Mouse (Mus musculus) urinary bladder, adult 18-20 months (tissue): ENCODE results near the gene F3.

Experiments used
- DNase-seq, 2 experiments: peaks; one replicate each; pipeline ENCODE4 v3.0.0; 2022; ENCODE audit warnings: low spot score in 2 of 2, mixed read lengths in 2 of 2

The F3 gene

DNA sequence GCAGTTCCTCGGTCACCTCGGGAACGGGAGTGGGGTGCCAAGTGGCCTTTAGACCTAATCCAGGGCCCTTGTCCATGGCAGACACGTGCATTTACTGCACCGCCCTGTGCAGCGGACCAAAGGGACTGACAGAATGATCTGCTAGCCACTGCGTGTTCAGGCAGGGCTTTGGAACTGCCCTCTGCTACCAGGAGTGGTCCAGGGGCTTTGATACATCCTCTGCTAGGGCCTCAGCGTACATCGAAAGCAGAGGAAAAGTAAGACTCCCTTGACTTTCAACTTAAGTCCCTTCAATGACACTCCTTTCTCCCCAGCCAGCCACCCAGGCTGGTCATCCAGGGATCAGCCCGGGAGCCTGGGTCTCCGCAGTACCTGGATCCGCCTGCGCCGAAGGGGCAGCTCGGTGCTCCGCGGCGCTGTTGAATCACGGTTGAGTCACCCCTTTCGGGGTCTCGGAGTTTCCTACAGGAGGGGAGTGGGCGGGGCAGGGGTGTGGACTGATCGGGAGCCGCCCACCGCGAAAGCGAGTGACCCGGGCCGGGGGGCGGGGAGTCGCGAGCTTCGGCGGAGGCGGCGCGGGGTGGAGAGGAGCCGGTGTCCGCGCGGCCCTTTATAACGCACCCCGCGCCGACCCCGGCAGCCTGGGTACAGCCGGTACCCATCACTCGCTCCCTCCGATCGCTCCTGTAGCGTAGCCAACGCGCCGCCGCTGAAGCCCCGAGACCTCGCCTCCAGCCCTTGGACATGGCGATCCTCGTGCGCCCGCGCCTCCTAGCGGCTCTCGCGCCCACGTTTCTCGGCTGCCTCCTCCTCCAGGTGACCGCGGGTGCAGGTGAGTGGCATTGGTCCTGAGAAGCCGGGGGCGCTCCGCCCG, at the start of gene F3:
F3 (plus strand) TSS at position 567 of the 874 bp plus-strand sequence.
- DNase-seq, result peak; percentile 74 to 79

DNA sequence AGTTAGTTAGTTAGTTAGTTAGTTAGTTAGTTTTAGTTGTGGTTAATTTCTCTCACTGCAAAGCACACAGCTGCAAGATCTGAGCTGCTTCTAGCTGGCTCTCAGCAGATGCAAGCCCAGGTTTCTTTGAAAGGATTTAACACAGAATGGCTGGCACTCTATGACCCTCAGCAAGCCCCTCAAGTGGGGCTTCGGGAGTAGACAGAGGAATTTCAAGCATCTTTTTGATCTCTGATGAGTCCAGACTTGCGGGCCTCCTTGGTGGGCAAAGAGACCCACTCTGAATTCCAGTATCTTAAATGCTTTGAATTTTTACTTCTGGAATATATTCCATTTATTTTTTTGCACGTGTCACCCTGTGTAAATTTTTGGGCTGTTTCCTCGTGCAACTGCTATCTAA, 44.4 kb upstream of the F3 start:
- no peak for DNase-seq

GRCm38 (mm10) chr3:121679443-121679842, 43.9 kb upstream of the F3 start:
- no peak for DNase-seq

GRCm38 (mm10) chr3:121680187-121680586, 43.1 kb upstream of the F3 start:
- no peak for DNase-seq

DNA sequence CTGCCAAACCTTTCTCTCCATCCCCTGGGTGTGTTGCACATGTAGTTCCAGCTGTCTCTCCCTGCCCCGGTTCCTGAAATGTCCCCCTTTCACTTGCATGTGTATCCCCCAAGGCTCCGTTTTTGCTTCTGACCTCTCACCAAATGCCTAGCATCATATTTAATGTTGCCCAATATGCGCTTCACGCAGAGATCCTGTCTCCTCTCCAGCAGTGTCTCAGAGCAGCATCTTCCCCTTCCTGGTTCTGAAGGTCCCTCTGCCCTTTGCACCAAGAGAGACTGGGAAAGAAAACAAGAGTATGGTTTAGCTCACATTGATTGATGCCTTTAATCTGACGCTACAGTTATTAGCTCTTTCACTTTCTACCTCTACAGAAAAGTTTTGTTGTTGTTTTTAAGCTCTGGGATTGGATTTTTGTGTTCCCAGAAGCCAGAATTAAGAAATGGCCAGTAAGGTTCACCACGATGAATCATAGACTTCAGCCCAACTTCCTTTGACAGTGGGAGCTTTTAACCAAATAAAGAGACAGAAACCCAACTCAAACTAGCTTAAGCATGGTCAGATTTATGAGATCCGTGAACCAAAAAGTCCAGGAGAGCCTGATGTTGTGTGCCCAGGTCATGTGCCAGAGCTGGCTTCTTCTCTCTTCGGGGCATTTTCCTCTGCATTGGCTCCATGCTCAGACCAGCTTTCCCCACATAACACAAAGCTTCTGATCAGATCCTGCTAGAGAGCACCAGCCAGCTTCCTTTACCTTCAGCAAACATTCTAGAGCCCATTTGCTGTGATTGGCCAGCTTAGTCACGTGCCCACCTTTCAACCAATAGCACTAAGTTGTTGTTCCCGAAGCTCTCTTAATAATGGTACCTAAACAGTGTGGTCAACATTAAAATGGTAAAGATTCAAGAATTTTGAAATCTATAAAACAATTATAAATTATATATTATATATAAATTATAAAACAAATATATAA, 40.6 kb upstream of the F3 start:
- DNase-seq, result no peak

DNA sequence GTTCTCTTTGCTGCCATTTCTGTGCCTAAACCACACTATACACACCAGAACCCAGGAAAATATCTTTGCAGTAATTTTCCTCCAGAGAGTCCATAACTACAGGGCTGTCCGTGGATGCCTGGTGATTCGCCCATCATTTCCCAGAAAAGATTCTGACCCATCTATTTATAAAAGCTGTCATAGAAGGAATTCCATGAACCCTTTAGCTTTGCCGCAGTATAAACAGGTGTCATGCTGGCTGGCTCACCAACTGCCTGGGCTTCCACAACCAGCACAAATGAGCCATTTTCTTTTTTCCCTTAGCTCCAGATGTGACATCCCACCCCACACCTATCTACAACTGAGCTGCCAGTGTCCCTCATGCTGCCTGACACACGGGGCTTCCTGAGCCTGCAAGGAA, 38.8 kb upstream of the F3 start:
- DNase-seq, result no peak

- no peak for DNase-seq
Measured at GRCm38 (mm10) chr3:121684963-121685362, 38.4 kb upstream of the F3 start.

DNA sequence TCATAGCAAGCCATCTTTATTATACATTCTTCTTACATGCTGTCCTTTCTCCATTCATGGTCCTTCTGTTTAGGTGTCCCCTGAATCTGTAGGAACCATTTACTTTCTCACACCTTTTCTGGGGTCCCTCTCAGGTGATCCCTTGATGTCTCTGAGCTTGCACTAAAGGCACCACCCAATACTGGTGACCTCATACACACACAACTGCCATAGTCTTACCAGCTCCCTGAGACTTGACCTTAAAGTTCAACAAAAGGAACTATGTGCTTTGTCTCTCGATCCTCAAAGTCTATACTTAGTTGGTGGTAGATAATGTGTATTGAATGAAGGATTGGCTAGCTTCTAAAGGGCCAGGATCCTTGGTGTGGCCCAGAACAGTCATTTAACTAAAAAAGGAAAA, 37.4 kb upstream of the F3 start:
- no peak for DNase-seq

GRCm38 (mm10) chr3:121686408-121686911, 36.9 kb upstream of the F3 start:
- no peak for DNase-seq

GRCm38 (mm10) chr3:121687741-121688140, 35.6 kb upstream of the F3 start:
- no peak for DNase-seq

DNA sequence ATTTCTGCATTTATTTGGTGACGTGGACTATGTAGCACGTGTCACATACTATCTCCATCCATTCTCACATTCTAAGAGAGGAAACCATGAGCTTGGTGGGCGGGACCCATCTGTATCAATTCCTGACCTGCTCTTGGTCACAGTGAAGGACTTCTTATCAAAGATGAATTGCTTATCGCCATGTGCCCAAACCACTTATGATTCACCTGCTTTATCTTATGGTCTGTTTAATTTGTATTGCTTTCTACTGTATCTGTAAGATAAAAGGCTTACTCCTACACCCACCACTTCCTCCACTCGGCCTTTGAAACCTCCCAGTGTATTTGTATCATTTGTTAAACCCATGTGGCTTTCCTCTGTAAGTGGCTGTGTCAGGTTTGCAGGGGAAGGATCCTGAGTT, 34.3 kb upstream of the F3 start:
- DNase-seq, result no peak

DNA sequence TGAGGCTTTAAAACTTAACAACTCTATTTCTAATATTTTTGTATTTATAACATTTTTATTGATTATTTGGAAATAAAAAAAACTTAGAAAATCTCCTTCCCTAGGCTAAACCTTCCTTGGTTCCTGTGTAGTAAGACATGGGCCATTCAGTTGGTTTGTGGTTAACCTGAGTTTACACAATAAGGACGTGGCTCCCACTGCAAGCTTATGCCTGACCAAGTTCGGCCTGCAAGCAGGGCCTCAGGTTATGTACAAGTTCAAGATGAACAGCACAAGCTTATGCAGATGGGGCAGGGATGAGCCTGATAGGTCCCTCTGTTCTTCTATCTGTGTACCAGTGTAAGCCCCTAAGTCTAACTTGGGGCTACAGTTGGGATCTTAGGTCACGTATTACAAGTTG, 33.6 kb upstream of the F3 start:
- no peak for DNase-seq

GRCm38 (mm10) chr3:121693001-121693730, 30.2 kb upstream of the F3 start:
- no peak for DNase-seq

GRCm38 (mm10) chr3:121693746-121694145, 29.6 kb upstream of the F3 start:
- DNase-seq, result no peak

GRCm38 (mm10) chr3:121697169-121697568, 26.2 kb upstream of the F3 start:
- no peak for DNase-seq

DNA sequence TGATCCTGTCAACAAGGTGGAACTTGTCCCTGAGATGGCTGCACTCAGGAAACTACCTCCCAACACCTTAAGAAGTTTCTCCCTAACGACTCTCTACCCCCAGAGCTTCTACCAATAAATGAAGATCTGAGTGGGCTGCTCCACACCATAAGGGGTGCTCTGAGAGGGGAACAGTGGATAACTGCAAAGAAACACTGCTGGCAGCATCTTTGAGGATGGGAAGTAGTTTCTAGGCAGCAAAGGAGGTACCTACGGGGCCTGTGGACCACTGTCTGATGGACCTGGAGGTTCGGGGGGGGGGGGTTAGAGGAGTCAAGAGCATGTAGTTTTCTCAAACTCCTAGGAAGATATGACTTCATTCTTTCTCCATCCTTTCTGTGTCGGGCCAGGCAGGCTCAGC, 23.9 kb upstream of the F3 start:
- no peak for DNase-seq

DNA sequence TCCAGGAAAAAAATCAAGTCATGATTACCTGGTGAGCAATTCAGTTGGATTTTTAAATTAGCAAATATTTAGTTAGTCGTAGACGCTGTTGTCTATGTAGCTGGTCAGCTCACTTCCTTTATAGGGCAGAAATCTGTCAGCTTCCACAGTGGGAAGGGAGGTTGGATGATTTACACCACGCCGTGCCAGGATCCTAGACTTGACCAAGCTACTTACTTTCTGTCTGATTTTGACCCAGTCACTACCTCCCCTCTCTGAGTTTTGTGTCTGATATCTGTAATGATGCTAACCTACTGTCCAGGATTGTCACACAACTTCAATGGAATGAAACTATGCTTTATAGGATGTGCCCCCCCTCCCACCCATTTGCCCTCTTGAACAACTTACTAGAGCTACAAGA, 23.5 kb upstream of the F3 start:
- DNase-seq, result no peak

- DNase-seq, result no peak
Measured at GRCm38 (mm10) chr3:121700364-121700952, 22.9 kb upstream of the F3 start.

DNA sequence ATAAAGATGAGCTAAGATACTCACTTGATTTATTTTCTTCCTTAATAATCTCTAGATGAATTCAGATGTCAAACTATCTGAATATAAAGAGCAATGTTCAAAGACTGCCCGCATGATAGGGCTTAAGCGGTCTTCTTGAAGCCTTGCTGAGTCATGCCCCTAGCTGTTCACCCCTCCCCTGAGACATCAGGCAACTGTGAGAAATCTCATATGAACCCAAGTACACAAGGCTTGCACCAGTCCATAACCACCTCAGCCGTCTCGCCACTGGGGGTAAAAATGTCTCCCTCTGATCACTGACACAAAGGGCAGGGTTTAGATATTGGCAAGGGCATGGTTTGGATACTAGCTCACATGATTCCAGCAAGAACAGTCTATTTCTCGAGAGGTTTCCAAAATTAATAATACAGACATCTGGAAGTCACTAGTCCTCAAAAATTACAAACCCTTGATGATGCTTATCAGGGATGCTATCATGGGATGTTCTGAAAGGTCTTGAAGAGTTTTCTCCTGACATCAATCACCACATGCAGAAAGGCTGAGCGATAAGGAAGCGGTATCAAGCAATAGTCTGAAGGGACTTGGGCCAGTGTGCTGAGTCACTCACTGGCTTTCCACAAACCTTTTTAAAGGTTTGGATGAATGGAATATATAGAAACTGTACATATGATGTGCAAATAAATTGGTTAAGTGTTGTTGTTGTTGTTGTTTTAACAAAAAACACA, 20.0 kb upstream of the F3 start:
- DNase-seq, result no peak

DNA sequence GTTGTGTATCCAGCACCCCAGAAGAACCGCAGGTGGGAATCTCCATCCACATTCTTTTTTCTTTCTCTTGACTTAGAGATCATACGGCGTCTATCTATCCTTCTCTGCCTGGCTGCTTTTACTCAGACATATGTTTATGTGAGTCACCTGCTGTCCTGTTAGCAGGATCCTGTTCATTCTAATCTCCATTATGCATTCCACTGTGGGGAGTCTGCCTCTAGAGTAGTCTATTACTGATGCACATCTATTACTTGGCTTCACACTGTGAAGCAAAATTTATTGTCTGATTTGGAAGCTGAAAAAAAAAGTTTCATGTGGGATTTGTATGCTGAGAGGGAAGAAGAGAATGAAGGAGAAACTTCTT, 19.5 kb upstream of the F3 start:
- no peak for DNase-seq

GRCm38 (mm10) chr3:121706087-121706486, 17.2 kb upstream of the F3 start:
- no peak for DNase-seq
